Mouse (Mus musculus): ENCODE measurements around the gene Tex26. TPM values are rescaled to one million over a fixed set of nuclear protein-coding genes. Genes with fewer than 3 reads are reported as not detected.

The Tex26 gene
- total RNA-seq, 2 experiments from 2014 or later = not detected

DNA sequence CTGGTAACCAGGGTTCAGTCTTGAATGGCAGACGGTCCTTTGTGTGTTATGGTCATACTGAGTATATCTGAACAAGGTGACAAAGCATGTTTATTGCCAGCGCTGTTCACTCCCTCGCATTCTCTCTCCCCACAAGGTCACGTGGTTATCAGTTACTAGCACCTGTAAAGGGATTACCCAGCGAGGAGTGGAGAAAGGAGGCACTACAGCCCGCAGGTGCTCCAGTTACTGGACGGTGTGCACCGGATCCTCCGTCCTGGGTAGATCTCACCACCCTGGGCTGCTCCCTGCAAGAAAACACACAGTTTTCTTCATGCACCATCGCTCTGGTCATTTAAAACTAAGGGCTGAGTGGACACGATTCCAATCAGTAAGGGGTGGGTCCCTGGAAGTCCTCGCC lies 44.8 kb downstream of the Tex26 start:
- intact Hi-C loops (cut with DNase I) = loop anchor here (2.0 kb wide), 1 partner anchor 39 kb away; no protein-coding TSS in a partner anchor
- DNase-seq (ENCODE audit: low spot score) = no peak

- intact Hi-C loops (cut with DNase I) = loop anchor here (2.0 kb wide), 1 partner anchor 37 kb away; no protein-coding TSS in a partner anchor
- DNase-seq (ENCODE audit: low spot score) = no peak
Measured at GRCm38 (mm10) chr5:149485447-149485846, 46.0 kb downstream of the Tex26 start.

- no peak for DNase-seq (ENCODE audit: low spot score)
- intact Hi-C loops (cut with DNase I) = no loop called here
Measured at GRCm38 (mm10) chr5:149488360-149489021, 49.0 kb downstream of the Tex26 start.

DNA sequence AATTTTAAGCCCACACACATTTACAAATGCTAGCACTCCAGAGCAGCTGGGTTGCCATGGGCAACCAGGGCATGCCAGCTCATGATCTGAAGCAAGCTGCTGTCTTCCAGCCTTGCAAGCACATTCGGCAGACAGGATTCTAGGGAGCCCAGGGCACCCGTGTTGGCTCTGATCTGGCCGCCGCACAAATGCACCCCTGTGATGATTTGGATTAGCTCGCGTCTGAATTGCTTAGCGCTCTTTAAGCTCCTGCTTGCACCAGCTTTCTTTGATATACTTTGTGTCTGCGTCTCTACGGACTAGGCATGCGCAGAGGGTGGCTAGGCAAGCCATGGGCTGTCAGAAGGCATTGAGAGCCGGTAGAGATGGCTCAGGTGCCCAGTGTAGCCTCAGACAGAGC lies 49.7 kb downstream of the Tex26 start:
- no peak for DNase-seq (ENCODE audit: low spot score)
- intact Hi-C loops (cut with DNase I) = no loop called here

DNA sequence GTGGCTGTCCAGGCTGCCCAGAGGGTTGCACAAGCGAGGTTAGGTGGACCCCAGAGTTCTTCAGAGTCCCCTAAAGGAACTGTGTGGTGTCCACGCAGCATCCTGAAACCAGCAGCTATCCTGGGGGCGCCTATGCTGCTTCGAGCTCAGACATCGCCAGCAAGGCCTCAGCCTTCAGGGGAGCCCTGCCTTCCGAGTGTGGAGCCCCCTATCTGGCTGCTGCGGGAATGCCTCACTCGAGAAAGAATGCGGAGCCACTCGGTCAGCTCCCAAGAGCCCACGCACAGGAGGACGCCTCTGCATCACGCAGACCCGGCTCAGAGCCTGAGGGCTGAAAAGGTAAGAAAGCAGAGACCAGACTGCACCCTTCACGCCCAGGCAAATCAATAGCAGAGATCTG lies 50.8 kb downstream of the Tex26 start:
- no peak for DNase-seq (ENCODE audit: low spot score)
- intact Hi-C loops (cut with DNase I) = no loop called here

GRCm38 (mm10) chr5:149495655-149496054 lies 56.2 kb downstream of the Tex26 start:
- no peak for DNase-seq (ENCODE audit: low spot score)
- intact Hi-C loops (cut with DNase I) = no loop called here

GRCm38 (mm10) chr5:149496401-149497066 lies 57.1 kb downstream of the Tex26 start:
- intact Hi-C loops (cut with DNase I) = no loop called here
- no peak for DNase-seq (ENCODE audit: low spot score)

DNA sequence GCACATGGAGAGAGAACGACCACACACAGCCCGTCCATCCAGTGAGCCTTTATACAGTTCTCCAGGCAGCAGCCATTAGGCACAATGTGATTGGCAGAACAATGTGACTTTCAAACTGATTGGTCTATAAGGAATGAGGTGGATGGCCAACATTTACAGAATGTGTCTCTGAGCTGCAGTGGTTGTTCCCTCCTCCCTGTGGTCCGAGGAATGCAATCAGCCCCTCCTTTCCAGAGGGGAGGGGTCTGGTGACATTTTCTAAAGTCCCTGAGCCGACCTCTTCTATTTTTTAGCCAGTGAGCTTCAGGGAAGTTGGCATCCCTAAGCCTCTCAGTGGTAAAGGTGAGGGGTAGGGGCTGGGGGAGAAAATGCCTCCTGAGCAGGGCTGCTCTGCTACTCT lies 60.5 kb downstream of the Tex26 start:
- intact Hi-C loops (cut with DNase I) = no loop called here

DNA sequence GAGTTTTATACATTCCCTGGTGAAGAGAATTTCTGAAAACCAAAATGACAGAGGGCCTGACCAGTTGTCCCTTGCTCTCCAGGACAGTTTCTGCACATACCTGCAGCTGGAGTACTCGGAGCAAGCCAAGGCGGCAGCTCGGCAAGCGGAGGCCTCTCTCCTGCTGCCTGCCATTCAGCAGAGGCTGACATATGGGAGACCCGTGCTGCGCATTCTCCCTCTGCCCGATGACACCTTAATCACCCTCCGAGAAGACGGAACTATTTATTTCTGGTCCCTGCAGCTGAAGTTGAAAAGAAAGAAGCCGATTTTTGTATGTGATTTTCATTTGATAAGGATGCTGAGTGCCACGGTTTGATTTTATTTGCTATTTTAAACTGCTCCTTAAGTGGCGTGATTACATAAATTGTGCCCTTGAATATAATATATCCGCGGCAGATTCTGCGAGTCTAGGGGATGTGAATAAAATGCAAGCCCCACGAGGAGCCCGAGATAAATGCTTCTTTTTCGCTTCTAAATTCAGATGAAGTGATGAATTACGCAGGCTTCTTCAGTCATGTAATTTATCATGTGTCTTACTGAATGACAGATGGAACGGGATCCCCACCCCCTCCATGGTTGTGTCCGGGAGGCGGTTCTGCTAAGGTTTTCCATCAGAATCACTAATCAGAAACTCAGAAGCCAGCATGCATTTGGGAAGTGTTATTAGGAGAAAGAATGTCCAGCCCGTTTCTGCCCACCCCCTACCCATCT lies 64.1 kb downstream of the Tex26 start:
- no peak for DNase-seq (ENCODE audit: low spot score)
- intact Hi-C loops (cut with DNase I) = no loop called here

More for the DNA sequence above, 60.5 kb downstream of the Tex26 start:
- DNase-seq (ENCODE audit: low spot score) = no peak

DNA sequence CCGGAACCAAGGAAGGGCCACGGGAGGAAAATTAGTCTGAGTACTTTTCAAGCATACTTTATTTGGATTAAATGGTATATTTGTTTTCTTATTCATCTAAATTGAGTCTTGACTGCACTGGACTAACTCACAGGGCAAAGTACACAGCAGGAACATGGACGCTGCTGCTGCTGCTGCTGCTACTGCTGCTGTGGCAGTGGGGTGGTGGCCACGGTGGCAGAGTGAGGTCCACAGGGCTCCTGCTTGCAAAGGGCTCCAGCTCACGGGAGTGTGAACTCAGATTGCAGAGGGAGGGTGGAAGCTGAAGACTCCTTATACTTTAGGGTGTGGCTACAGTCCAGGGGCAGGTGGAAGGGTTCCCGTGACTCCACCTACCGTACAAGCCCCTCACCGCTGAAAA lies 65.5 kb downstream of the Tex26 start:
- DNase-seq (ENCODE audit: low spot score) = no peak
- intact Hi-C loops (cut with DNase I) = no loop called here

DNA sequence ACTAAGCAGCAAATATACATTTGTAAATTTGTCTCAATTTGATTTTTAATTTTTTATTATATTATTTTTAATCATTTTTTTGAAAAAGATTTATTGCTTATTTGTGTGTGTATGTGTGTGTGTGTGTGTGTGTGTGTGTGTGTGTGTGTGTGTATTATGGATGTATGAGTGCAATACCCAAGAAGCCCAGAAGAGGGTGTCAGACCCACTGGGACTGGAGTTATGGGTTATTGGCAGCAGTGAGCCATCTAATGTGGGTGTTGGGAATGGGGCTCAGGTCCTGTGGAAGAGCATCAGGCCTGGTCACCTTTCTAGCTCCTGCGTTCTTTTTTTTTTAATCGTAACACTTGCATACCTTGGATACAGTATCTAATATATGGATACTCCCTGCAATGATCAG lies 66.6 kb downstream of the Tex26 start:
- intact Hi-C loops (cut with DNase I) = no loop called here
- DNase-seq (ENCODE audit: low spot score) = no peak

DNA sequence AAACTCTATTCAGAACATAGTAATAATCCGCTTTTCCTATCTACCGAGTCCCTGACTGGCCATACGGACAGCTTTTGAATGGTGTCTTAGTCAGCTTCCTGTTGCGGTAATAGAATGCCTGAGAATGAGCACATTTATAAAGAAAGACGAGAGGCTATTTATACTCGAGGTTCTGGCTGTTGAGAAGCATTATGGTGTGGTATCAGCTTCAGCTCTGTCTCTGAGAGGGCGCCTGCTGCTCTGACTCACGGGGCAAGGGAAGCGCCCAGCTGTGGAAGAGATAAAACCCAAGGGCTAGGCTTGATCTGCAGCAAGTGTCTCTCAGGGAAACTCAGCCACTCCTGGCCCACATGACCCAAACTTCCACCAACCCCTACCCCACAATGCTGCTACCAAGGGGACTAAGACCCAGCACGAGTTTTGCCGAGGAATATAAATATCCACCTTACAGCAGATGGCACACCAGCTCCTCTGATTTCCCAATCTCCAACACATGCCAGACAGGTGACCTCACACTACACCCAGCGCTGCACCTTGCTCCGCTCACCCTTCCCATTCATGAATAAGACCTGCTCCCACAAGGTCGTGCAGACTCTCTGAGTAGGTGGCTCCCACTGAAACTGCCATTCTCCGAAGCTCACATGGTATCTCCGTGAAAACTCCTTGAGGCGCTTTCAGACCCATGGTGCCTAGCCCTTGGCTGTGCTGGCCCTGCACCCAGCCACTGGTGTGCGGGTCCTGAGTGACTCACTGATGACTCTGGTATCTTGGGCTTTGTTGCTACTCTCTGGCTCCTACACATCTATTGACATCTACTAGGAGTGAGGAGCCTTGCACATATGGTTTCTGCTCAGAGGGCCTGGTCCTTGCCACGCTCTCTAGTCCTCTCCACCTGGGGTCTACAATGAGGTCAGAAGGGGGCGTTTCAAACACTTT lies 68.9 kb downstream of the Tex26 start:
- no peak for DNase-seq (ENCODE audit: low spot score)
- intact Hi-C loops (cut with DNase I) = no loop called here

DNA sequence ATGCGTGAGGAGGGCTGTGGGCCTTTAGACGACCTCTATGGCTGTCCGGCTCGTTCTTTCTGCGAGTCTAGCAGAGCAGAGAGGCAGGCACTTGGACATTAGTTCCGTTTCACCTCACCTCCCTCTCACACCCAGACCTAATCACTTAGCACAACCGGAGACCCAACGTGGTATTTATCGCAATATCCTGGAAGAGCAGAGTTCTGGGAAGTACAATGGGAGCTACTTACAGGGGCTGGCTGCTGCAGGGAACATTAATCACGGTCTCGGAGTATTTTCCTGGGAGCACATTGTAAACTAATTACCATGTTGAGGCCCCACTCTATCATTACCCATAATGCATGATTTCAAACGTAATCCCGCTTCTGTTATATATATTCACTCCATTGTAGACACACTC lies 70.9 kb downstream of the Tex26 start:
- intact Hi-C loops (cut with DNase I) = no loop called here
- no peak for DNase-seq (ENCODE audit: low spot score)

DNA sequence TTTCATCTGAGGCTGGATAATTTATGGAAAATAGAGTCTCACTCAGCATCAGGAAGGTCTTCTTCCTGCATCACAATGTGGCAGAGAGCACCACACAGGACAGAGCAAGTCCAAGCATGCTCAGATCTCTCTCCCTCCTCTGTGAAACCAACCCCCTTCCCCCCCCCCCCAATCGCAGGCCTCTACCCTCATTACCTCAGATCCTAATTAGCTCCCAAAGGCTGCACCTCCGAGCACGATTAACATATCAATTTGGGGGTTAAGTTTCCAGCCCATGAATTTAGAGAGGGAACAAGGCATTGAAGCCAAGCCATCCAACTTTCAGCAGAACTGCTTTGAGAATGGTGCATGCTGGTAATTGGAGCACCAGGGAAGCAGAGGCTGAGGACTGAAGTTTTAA lies 73.2 kb downstream of the Tex26 start:
- no peak for DNase-seq (ENCODE audit: low spot score)
- intact Hi-C loops (cut with DNase I) = no loop called here

DNA sequence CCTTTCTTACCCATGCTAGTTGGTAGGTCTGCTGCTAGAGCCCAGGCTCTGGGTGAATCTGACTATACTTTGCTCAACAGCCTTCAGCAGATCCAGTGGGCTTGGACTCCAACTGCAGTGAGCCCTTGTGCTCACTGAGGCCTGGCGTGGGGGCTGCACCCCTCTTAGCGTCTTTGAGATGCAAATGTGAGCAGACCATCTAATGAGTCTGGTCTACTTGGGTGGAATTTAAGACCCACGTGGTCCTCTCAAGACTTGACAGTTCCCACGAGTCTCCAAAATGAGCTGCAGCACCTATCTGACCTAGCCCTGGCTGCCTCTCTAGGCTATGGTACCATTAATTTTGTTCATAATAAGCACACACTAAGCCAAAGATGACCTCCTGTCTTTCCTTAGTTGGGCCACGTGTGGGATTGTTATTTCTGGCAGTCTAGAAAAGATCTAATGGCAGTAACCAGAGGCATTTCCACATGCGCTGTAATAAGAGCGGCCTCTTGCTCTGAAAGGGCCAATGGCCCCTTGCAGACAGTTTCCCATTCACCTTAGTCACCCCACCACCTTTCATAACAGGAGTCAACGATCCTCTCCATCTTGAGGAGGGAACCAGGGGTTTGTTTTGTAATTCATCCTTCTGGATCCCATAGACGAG lies 74.1 kb downstream of the Tex26 start:
- no peak for DNase-seq (ENCODE audit: low spot score)
- intact Hi-C loops (cut with DNase I) = no loop called here

- intact Hi-C loops (cut with DNase I) = no loop called here
- DNase-seq (ENCODE audit: low spot score) = peak; percentile 7
Measured at GRCm38 (mm10) chr5:149514087-149514671, 74.7 kb downstream of the Tex26 start.

GRCm38 (mm10) chr5:149514890-149515289 lies 75.4 kb downstream of the Tex26 start:
- no peak for DNase-seq (ENCODE audit: low spot score)
- intact Hi-C loops (cut with DNase I) = no loop called here

- DNase-seq (ENCODE audit: low spot score) = no peak
- intact Hi-C loops (cut with DNase I) = no loop called here
Measured at GRCm38 (mm10) chr5:149517116-149517515, 77.7 kb downstream of the Tex26 start.

Measured in heart, postnatal 25 days (tissue).